Mouse (Mus musculus) monocyte, adult 5-6 weeks (primary cell): ENCODE data around the gene Csnk2a1. TPM values are rescaled to one million over a fixed set of nuclear protein-coding genes. Genes with fewer than 3 reads are reported as not detected.
A peak's percentile ranks its signal among the peaks of the same experiment; 100 is the strongest.
"Not testable (repeated sequence)": the region's sequence is repeated elsewhere in the genome, so short reads cannot be mapped to it uniquely, and the experiment has no call there.

Source experiments
- ATAC-seq: fragments of 153-309, 156-312 bp; replicated peaks from 2 replicates; pipeline ENCODE4 v1.8.0; 2017; ENCODE audit warnings: mild to moderate bottlenecking; ENCODE audit not compliant: low TSS enrichment, insufficient number of reproducible peaks, severe bottlenecking, poor library complexity, low FRiP score
- total RNA-seq: library from RNA; stranded (forward); fragments of 200-1000, 200-491, 200-594 nt; gene quantifications from 3 replicates; pipeline ENCODE4 v1.2.3, GENCODE M21; 2017

Csnk2a1 gene
- total RNA-seq, 1 experiment from 2014 or later: 114 TPM

DNA sequence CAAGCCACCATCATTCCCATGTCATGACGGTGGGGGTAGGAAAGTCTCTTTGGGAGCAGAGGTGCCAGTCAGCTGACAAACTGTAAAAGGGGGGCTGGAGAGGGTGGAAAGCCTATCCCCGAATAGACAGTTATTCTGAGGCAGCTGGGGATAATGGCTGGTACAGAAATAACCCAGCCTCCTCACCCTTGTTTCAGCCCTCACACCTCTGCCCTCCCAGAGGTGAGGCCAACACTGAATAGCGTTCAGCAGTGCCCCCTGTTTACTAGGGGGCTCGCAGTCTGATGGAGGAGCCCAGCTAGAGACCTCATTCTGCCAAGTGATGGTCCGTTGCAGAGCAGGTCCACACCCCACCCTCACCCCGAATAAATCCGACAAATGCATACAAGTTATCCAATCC lies 1.1 kb upstream of the Csnk2a1 start:
- ATAC-seq: no peak

DNA sequence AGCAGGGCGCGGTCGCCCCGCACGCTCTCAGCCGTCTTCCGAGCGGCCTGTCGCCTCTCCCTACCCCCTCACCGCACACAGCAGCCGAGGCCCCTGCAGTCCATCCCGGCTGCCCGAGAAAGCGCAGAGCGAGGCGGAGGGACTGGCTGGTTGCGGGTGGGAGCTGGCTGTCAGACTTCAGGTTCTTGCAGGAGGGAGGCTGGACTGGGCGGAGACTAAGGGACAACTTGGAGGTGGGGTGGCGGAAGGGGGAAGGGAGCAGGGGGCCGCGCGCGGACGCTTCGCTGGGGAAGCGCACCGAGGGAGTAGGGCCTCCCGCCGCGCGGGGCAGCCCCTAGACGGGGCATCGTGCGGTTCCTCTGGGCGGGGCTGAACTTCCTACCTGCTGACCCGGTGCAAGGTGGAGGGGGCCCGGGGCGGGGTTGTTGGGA lies 427 bp downstream of the Csnk2a1 start:
- ATAC-seq: peak; percentile 45

DNA sequence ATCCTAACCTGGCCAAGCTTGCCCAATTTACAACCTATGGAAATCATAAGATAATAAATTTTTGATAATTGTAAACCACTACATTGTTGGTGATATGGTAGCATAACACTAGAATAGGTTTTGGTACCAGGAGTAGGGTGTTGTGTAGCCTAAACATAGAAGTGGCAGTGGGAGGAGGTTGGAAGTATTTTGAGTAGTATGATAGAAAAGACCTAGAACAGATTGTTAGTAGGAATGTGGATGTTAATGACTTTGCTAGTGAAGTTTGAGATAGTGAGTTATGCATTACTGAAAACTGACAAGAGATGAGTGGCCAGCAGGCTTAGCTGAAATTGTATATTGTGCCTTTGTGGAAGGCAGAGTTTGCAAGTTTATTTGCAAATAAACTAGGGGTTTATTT lies 3.4 kb downstream of the Csnk2a1 start:
- ATAC-seq: no peak

DNA sequence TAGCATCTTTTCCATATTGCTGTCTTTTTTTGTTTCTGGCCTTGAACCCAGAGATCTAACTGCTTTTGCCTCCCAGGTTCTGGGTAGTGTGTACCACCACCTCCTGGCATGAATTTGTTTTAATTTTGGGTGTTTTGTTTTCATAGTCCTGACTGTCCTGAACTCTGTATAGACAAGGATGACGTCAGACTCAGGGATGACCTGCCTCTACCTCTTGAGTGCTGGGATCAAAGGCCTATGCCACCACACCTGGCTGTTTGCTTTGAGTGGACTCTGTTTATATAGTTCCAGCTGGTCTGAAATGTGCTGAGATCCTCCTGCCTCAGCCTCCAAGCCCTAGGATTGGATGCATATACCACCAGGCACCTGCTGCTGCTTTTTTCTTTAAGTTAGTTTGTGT lies 11.3 kb downstream of the Csnk2a1 start:
- ATAC-seq: no peak

DNA sequence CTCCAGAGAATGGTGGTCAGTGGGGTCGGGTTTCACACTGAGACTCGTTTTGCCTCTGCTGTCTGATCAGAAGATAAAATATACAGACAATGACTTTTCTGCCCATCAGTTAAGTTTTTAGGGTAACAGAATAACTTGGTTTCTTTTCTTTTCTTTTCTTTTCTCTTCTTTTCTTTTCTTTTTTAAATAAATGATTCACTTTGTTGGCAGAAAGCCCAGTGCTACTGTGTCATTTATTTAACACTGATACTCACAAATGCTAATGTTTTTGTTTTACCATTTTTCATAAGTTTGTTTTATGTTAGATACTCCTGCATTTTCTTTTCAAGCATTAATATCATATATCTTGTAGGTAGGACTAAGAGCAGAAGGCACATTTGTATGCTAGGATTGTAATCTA lies 13.9 kb downstream of the Csnk2a1 start:
- ATAC-seq: no peak

DNA sequence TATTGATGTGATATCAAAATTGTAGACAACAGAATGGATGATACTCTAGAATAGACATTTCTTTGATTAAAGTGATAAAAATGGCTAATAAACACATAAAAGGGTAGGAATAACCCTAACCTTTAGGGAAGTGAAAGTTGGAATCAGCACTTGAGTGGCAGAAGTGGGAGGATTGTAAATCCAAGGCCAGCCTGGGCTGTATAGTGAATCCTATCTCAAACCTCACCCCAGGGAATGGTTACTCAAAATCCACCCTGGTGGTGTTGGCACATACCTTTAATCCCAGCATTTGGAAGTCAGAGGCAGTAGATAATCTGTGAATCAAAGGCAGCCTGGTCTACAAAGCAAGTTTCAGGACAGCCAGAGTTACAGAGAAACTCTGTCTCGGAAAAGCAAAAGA lies 20.6 kb downstream of the Csnk2a1 start:
- no peak for ATAC-seq

DNA sequence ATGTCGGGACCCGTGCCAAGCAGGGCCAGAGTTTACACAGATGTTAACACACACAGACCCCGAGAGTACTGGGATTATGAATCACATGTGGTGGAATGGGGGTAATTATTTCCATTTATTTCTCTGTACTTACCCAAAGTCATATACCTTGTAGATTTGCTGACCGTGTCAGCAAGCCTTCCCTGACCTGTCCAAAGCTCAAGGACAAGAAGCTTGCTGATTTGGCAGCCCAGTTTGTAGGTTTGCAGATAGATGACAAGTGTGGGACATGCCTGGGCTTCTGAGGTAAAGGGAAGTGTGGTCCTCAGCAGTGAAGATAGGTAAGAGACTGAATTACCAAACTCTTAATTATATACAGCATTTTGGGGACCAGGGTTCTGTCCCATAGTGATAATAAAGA lies 23.9 kb downstream of the Csnk2a1 start:
- ATAC-seq: no peak

DNA sequence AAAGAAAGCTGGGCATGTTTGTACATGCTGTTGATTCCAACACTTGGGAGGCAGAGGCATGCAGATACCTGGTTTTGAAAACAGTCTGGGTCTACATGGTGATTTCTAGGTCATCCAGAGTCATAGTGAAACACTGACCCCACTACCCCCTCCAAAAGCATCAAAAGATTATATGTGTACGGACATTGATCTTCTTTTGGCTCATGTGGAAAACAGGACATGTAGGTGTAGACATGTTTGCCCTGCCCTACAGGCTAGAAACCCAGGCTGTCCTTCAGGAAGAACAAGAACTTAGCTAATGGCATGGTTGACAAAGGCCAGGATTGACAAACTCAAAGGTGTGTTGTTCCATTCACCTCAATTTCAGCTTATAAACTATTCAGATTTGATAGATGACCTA lies 33.1 kb downstream of the Csnk2a1 start:
- no peak for ATAC-seq

DNA sequence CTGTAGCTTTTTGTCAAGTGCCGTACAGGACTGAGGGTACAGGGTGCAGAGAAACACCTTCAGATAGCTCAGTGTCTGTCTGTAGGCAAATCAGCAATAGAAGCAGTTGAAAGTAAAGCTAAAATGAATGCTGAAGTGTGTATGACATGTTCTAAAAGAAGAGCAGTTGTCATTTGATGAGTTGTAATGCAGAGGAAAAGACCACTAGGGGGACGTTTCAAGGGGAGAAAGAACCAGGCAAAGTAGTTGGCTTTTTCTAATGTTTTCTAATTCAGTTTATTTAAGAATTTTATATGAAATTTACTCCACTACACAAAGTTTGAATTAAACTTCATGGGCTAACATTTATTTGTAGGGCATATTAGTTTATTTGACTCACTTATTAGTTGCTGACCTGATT lies 47.0 kb downstream of the Csnk2a1 start:
- no peak for ATAC-seq

DNA sequence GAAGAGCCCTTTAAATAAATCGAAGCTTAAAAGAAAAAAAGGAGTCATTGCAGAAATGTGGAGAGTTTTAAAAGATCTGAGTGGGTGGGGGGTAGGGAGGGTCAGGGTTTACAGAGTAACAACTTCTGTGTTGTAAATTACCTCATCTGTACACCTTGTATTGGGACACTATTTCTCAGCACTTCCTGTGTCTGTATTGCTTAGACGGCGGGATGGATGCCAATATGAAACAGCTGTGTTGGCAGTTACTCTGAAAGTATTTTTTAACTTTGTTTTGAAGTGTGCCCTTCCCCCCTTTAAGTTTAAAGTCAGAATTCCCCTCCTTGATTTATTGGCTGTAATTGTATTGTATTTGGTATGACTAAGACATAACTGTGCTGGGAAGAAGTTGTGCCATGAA lies 54.8 kb downstream of the Csnk2a1 start:
- no peak for ATAC-seq

DNA sequence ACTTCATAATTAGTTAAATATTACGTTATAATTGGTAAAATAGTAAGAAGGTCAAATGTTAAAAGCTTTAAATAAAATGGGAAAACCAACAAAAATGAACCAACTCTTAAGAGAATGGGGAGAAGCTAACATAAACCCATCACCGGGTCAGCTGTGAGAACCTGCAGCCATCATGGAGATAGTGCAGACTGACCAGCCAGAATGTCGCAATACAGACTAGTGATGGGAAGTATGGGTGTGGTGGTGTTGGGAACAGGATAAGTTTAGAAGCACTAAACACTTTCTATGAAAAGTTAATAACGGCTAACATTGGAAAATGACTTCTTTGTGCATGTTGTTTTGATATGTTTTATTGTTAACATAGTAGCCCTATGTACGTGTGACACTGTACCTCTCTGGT lies 60.9 kb downstream of the Csnk2a1 start:
- no peak for ATAC-seq

DNA sequence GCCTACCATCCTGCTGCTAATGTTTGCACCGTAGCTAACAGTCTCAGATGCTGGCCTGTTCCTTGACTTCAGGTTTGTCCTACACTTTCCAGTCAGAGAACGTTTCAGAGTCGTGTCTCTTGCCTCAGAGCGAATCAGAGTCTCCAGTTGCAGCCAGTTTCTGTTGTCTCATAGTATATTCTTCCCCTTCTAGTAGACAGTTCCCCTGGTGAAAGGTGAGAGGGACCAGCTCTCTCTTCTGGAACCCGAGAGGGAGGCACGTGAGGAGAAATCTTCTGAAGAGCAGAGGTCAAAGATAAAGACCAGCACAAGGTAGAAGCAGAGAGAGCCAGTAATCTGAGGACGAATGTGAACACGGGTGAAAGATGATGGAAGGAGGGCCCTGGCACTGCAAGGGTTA lies 61.4 kb downstream of the Csnk2a1 start:
- ATAC-seq: no peak

DNA sequence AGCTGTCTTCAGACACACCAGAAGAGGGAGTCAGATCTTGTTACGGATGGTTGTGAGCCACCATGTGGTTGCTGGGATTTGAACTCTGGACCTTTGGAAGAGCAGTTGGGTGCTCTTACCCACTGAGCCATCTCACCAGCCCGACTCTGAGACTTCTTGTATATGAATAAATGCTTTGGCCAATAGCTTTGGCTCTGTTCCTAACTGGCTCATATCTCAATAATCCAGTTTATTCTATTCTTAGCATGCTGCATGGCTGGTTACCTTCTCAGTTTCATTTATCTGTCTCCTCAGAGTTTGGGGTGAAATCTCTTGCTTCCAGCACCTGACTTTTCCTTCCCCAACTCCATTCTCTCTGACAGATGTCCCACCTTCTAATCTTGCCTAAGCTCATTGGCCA lies 63.0 kb downstream of the Csnk2a1 start:
- not testable (repeated sequence) for ATAC-seq

DNA sequence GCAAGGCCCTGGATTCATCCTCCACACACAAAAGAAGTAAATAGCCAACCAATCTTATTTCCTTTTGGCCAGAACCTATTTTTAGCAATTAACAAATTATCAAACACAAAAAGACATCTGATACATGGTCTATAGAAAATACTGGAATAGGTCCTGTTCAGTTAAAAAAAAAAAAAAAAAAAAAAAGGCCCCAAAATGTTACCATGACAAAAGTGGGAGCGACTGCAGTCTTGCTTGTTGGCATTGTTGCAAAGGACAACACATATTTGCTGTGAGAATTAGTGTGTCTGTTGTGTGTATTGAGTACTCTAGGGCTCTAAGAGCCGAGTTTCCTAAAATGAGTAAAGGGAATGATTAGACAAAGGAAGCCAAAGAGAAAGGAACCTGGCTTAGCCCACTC lies 65.8 kb downstream of the Csnk2a1 start:
- no peak for ATAC-seq

DNA sequence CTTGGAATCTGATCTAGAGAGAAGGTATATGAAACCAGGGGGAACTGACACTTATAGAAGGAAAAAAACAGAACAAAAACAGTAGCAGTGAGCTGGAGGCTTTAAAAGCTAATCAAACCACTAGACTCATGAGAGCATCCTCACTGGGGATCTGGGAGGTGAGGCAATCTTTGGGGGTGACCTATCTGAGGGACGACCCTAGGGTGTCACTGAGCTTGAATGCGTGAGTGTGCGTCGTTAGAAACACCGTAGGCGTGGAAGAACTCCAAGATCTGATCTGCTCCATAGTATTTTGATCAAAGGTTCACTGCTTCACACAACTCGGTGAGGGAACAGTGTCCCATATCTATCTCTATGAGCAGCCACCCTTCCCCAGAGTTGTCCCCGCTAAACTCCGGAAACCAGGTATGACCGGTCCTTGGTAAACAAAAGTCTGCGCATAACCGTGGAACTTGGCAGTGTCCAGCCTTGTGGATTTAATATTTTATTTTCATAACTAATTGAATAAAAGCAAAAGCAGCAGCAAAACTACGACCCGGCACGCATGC lies 66.6 kb downstream of the Csnk2a1 start:
- no peak for ATAC-seq

DNA sequence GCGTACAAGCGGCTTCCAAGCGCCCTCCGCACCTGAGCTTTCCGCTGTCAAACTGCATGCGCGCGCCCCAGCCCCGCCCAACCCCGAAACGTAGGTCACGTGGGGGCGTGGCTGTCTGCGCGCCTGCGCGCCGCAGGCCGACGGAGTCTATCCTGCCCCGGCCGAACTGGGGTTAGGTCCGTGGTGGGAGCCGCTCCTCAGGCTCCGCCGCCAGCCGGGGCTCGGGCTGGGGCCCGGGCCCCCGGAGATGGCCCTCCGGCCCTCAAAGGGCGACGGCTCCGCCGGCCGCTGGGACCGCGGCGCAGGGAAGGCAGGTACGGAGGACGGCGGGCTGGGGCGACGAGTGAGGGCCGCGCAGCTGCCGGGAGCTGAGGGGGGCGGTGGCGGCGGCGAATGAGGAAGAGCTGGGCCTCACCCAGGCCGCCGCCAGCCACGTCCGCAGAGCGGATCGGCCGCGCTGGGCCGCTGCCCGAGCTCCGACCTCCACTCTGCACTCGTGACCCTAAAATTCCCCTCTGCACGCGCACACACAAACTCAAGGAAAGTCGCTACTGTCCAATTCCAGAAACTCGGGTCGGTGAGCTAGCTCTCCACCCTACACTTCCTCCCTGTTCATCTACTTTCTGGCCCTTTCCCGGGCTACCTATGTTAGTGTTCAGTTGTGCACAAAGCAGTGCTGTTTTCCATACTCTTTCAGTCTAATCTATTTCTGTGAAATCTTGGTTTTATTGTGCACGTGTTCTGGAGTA lies 67.3 kb downstream of the Csnk2a1 start, which contains the start of gene Tbc1d20:
TSS of gene Tbc1d20 (plus strand) at position 102 of the 749 bp plus-strand sequence.
- ATAC-seq: peak; percentile 67

DNA sequence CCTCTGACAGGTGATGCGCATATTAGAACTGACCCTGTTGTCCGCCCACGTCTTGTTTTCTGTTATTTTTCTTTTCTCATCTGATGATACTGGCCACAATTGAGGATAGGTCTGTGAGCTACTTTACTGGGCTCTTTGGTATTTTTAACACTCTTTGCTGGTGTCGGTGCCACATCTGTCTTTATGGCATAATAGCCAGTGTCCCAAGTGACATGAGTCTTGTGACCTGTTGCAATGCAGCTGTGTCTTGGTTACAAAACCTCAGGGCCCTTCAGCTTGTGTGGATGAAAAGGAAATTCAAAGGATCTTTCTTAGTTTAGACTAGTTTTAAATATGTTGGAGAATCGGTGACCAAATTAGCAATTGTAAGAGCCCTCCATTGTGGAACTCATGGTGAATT lies 67.9 kb downstream of the Csnk2a1 start:
- 0 out of 2 replicates have a peak, but pooled peaks have one; percentile 14 for ATAC-seq

DNA sequence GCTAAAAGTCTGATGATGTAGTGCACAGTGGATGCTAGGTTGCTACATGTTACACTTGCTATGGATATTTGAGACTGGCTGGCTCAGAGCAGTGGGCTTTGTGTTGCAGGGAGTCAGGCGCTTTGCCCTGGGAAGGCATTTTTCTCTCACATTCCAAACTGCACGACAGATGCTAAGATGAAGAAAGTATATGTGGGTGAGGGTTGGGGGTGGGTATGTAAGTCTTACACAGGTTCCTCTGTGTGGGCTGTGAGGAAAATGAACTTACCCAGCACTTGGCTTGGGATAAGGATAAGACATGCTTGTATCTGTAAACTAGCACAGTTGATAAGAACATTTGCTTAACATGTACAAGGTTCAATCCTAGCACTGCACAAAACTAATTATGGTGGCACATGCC lies 76.2 kb downstream of the Csnk2a1 start:
- 0 out of 2 replicates have a peak, but pooled peaks have one; percentile 13 for ATAC-seq

DNA sequence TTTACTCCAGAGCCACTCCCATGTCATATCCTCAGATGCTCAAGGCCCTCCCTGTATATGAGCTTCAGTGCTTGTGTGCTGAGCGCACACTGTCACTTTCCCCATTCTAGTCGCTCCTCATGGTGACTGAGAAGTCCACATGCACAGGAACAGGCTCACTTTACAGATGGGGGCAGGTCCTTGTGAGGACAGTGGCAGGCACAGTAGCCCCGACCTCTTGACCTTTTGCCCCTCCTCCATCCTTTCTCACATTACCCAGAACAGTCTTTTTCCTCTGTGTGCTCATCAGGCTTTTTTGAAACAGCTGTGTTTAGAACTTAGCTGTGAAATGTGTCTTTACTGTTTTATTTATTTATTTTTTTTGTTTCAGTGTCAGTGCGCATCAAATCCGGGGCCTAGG lies 77.1 kb downstream of the Csnk2a1 start:
- ATAC-seq: no peak

DNA sequence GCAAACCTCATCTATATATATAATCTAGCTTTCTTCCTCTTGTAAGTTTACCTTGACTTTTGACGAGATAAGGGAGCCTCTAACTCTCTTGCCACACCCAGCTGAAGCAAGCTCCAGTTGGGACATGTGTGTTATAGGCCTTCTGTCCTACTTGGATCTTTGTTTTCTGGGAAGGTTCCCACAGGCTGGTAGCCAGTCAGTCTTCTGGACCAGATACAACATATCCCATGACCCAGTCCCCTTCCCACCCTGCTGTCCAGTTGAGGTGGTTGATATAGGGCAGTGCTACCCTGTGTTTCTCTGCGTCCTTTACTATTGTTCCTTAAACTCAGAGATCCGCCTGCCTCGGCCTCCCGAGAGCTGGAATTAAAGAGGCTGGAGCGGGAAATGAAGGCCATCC lies 78.8 kb downstream of the Csnk2a1 start:
- ATAC-seq: no peak
